Mouse (Mus musculus): ENCODE data around the gene Coro6. TPM values are rescaled to one million over a fixed set of nuclear protein-coding genes. Genes with fewer than 3 reads are reported as not detected.

The Coro6 gene
- total RNA-seq (2014; fragmentation: Nextera tagmentation) (not detected in 2 replicates), total RNA-seq (2017) (not detected in 2 replicates)

DNA sequence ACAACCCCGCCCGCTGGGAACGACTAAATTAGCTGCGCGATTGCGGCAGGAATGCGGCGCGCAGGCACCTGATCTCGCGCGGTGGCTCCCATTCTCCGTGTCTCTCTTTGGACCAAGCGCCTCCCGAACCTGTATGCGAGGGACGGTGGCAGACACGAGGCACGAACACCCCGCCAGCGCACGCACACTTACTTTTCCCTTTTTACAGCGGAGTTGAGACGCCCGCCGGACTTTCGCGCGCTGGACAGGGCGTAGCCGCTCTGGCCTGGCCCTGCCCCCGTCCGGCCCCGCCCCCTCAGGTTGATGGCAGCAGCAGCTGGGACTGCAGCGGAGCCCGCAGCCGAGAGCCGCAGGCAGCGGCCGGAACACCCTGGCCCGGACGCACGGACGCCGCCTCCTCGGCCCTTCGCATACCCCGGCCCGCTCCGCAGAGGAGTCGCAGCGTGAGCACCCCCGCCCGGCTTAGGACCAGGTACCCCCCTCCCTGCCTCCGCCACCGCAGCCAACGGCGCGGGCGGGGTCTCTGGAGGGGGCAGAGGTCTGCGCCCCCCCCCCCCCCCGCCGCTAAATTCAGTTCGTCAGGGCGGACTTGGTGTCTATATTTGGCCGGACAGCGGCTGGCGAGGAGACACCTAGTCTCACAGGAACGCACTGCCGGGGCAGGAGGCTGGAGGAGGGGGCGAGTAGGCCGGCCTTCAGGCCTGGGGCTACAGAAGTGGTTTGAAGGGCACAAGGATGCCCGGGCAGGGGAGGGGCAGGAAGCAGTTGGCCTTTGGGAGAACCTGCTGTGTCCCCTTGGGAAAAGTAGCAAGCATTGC lies at the start of gene Coro6:
Gene Coro6, plus strand, starts transcription at position 129 of the 818 bp plus-strand sequence.
- peak; percentile 66 for ATAC-seq (replicated peaks; ENCODE audit: poor library complexity, severe bottlenecking)

DNA sequence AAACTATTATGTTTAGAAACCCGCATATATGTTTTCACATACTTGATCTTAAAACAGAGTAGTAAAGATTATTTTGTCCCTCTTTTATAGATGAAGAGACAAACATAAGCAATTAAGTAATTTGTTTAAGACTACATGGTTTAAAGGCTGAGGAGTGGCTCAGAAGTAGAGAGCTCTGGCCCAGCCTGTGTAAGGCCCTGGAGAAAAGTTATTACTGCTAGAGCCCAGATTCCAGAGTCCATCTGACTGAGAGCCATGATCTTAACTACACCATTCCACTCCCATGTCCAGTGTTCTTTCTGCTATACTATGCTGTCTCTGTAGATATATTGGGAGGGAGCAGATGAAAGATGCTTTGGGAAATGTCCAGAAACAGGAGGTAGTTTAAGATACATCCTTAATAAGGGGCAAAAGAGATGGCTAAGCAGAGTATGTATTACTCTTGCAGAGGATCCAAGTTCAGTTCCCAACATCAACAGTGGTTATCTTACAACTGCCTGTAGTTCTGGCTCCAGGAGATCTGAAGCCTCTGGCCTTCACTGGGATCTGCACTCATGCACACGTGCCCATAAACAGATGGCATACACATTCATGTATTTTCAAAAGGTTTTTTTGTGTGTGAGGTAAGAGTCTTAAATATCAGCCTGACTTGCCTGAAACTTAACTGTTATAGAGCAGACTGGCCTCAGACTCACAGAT lies 47.9 kb upstream of the Coro6 start:
- no peak for ATAC-seq (replicated peaks; ENCODE audit: poor library complexity, severe bottlenecking)

DNA sequence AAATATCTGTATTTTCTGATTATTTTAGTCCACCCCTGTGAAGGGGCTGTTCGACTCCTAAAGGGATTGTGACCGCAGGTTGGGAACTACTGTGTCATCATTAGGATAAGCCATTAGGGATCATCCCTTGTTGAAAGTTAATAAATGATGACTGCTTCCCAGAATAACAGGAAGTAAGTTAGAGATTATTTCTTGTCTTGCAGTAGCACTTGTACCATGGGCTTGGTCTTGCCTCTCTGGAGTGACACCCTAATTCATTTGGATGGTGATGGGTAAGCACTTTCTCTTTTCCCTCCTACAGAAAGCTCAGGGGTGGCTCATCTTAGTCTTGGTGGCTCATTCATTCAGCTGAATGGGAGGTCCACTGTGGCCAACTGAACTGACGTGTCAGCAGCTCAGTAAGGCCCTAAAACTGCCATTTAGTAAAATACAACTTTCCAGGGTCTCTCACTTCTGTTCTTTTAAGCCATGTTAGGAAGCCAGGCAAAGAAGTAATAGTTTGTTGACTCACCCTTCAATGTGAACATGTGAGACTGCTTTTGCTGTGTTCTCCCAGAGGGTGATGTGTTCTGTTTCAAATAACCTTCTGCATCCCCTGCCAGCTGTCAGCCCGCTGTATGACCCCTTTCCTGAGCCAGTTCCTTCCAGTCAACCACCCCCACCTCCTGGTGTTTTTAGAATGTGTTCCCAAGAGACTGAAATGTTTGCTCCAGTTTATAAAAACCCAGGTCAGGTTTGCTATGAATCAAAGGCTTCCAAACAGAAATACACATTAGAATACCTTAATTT lies 45.8 kb upstream of the Coro6 start:
- no peak for ATAC-seq (replicated peaks; ENCODE audit: poor library complexity, severe bottlenecking)

DNA sequence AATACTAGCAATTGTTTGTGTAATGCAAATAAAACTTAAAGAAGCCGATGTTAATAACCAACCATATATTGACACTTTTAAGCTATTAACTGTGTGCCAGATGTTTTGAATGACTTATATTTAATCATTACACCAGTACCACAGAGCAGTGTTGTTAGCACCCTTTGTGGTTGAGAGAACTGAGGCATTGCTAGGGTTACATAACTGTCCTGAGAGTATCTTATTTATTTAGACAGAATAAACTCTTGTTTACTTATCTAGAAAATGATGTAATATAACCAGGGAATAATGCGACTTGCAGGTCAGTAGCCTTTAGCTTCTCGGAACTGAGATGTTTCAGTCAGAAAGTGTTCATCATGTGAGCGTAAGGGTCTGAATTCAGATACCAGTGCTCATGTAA lies 44.2 kb upstream of the Coro6 start:
- ATAC-seq (replicated peaks; ENCODE audit: poor library complexity, severe bottlenecking): no peak

DNA sequence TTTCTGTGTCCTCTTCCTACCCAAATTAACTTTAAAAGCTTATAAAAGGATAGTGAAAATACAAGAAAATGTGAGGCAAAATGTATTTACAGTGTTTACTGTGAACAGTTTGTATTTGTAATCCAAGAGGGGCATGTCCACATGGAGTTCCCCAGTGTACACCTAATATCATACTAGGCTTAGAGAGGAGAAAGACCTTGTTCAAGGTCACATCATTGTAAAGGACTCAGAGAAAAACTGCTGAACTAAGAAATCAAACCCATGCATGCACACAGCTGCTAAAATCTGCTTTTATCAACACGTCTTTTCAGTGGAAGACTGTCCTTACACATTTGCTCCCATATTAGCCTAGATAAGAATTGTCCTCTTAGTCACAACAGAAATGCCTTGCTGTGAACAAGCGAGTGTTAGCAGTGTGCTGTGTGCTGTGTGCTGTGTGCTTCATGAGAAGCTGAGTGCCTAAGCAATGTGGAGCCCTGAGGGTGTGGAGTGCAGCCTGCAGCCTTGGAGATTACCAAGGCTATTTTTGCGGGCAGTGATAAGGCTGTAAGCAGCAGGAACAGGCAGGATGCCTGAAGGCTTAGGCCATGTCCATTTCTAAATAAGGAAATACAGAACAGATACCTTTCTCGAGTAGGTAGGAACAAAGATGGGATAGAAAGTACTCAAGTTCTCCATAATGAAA lies 38.9 kb upstream of the Coro6 start:
- no peak for ATAC-seq (replicated peaks; ENCODE audit: poor library complexity, severe bottlenecking)

DNA sequence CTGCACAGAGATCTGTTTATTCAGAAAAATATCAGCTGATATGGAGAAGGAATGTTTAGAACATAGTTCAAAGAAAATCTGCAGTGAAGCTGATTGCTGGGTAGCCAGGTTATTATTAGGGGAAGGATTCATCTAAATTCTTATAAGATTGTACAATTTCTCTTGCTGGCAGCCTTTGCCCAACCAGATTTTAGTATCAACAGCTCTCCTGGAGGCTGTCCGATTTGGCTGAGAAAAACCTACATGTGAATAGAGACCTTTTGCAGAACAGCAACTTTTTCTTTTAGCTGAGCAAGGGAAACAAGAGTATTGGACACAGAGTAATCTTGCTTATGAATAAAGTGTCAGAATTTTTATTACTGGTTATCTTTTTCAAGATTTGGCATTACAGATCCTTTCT lies 33.8 kb upstream of the Coro6 start:
- no peak for ATAC-seq (replicated peaks; ENCODE audit: poor library complexity, severe bottlenecking)

DNA sequence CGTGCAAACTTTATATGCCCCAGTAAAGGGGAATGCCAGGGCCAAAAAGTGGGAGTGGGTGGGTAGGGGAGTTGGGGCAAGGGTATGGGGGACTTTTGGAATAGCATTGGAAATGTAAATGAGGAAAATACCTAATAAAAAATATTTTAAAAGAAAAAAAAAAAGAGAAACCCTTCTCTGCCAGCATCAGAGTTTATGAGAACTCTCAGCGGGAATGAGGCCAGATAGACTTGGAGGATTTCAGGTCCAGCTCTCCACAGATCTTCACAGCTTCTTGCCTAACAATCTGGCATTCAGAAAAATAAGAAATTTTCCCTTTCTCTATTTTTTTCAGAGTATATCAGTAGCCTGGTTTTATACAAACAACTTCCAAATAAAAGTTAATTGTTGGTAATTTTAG lies 25.2 kb upstream of the Coro6 start:
- no peak for ATAC-seq (replicated peaks; ENCODE audit: poor library complexity, severe bottlenecking)

DNA sequence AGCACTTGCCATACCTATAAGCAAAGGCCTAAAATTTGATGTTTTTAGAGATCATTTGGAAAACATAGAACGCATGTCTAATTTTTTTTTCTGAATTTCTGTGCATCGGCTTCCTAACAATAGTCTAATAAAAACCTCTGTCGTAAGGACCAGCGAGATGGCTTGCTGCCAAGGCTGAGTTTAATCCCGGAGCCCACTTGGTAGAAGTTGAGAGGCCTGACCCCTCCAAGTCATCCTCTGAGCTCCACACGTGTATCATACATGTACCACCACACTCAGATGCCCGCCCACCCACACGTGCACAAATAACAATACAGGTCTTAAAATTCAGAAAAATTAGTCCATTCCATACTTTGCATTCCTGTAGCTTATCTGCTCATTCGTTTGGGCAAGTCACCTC lies 22.1 kb upstream of the Coro6 start:
- ATAC-seq (replicated peaks; ENCODE audit: poor library complexity, severe bottlenecking): no peak

DNA sequence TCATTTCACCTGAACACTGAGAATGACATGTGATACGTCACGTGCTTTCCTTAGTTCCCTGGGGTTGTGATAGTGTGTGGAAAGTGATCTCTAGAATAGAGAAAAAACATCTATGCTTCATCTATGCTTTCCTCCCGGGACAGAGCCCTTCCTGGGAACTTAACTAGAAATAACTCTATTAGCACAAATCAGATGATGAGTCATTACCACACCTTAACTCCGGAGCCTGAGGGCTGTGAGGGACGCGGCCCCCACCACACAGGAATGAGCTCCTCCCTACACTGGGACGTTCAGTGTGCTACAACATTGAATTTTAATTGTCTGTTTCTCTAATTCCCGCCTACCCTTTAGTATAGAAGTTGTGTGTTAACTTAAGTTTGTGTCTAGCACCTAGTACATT lies 21.2 kb upstream of the Coro6 start:
- no peak for ATAC-seq (replicated peaks; ENCODE audit: poor library complexity, severe bottlenecking)

DNA sequence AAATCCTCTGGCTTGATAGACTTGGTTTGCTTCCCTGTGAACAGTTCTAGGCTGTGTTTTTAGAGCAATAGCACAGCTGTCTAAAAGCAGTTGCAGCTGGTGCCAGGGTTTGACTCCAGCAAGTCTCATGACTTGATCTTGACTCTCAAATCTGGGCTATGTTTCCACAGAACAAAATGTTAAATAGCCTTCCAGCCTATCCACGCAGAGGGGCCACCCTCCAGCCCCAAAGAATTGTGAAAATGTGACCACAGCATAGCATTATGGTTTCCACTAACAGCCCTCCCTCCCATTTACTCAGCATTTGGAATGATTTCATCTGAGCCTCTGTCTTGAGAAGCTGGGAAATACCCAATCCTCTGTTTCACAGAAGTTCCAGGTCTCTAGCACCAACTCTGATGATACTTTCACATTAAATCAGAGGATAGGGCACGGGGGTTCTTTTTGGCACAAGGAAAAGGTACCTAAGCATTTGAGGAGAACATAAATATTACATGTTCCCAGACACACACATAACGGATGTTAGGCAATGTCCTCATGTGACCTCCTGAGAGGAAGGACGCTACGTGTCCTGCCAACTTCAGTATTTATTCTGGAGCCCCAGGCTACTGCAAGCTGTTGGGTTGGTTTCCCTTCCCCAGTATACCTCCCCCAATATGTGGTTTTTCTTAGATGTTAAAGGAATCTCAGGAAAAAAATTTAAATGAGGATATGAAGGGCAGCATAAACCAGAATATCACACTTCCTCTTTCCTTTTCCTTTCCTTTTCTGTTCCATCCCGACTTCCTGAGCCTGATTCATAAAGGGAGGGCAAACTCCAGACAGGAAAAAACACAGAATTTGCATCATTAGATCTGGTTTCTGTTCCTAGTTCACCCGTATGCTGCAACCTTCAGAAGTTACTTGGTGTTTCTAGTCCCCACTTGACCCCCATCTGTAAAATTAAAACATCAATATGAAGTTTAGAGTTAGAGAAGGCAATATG lies 19.7 kb upstream of the Coro6 start:
- peak; percentile 74 for ATAC-seq (replicated peaks; ENCODE audit: poor library complexity, severe bottlenecking)

DNA sequence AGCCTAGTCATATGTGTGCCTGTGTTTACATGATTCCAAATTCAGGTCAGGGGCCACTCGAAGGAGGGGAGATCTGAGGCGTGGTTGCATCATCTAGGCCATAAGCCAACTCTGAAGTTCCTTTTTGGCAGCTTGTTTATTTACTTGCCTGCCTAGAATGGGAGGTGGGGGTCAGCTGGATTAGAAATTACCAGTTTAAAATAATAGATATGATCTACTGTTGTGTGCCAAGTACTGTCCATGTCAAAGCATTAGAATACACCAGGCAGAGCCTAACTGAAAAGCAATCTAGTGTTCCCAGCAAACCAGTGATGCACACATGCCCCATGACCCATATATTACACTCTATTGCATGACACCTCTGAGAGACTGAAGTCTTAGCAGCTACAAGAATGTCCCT lies 17.3 kb upstream of the Coro6 start:
- no peak for ATAC-seq (replicated peaks; ENCODE audit: poor library complexity, severe bottlenecking)

DNA sequence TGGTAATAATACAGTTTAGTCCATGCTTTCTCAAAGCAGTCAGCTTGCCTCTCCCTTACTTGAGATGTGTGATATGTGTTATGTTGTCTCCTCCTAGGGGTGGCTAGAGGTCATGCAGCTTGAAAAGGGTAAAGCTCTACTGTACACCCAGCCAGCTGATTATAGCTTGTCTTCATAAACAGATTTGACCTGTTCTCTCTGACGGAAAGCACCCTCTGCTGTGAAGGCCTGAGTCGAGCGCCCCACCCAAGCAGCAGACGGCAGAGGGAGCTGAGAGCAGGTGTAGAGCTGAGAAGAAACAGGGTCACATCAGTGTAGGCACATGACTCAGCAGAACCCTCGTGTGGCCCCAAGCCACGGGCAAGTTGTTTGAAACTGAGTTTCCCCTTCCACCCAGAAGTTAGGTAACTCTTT lies 15.6 kb upstream of the Coro6 start:
- peak; percentile 30 for ATAC-seq (replicated peaks; ENCODE audit: poor library complexity, severe bottlenecking)

DNA sequence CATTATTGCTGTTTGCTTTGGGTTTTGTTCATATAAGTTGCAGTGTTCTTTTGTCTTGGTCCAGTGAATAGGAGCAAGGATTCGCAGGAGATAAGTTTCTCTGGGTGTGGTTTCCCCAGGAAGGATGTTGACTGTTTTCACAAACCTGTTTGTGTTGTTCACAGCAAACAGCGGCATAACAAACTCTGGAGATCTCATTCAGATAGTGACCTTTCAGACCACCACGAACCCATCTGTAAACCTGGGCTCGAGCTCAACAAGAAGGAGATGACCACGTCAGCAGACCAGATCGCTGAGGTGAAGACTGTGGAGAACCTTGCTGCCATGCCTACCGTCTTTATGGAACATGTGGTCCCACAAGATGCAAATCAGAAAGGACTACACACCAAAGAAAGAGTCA lies 13.0 kb upstream of the Coro6 start:
- ATAC-seq (replicated peaks; ENCODE audit: poor library complexity, severe bottlenecking): no peak

DNA sequence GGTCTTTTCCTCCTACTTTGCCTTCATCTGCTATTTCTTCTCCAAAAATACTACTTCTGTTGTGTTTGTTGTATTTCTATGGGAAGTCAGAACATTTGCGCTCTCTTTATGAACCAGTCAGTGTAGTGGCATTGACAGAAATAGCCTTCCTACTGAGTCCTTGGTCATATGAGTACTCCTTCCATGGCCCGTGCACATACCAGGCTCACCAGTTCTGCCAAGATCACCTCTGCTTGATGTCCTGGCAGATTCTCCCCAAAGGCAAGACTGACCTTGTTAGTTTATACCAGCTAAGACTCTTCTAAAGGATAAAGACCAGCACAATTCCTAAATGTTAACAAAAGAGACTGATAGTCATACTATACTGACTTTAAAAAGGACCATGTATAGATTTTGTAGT lies 10.5 kb upstream of the Coro6 start:
- ATAC-seq (replicated peaks; ENCODE audit: poor library complexity, severe bottlenecking): no peak

DNA sequence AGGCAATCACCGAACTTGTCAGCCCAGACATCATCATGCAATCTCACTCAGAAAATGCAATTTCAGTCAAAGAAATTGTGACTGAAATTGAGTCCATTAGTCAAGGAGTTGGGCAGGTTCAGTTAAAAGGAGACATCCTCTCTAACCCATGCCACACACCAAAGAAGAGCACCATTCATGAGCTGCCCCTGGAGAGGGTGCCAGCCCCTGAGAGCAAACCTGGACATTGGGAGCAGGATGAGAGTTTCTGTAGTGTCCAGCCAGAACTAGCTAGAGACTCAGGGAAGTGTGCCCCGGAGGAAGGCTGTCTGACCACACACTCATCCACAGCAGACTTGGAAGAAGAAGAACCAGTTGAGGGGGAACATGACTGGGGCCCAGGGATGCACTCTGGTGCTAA lies 8.8 kb upstream of the Coro6 start:
- ATAC-seq (replicated peaks; ENCODE audit: poor library complexity, severe bottlenecking): no peak

DNA sequence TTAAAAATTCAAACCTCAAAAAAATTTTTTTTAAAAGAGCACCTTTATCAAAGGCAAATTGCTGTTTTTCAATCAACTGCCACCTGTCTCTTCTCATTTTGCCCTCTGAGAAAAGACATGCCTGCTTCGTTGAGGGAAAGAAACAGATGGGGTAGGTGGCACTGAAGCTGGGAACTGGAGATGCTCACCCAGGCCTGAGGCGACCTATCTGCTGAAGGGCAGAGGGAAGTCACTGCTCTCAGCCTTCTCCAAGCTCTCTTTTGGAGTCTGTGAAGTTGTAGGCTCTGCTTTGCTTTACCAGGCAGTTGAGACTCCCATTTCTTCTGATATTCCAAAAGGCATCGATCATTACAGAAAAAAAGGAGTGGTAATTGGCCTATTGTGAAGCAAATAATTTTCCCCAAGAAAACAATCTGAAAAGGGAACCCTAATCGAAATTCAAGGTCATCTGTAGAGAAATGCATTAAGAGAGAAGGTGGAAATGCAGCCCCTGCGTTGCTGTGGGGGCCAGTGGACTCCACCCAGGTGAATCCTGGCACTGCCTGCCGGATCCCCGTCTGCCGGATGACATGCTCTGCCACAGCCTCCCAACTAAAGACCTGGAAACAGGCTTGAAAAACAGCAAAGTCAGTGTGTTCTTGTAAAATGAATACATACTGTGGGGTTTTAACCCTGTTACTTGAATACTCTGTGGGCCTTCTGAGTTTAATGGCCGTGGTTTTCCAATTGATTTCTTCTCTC lies 6.3 kb upstream of the Coro6 start:
- no peak for ATAC-seq (replicated peaks; ENCODE audit: poor library complexity, severe bottlenecking)

DNA sequence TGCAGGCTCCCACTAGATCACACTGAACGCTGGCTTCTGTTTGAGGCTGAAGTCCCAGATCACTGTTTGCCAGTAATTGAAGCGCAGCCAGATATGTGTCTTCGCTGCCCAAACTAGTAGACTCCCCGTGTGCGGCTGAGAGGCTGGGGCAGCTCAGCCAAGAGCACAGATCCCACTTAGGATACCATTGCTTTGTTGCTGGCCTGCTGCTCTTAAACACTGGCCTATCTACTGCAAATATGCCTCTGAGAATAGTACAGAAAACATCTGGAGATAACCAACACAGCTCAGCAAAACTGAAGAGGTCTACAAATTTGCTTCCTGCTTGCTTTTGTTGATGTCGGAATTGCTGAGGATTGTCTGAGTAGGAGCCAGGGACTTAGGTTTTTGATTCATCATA lies 5.3 kb upstream of the Coro6 start:
- ATAC-seq (replicated peaks; ENCODE audit: poor library complexity, severe bottlenecking): no peak

DNA sequence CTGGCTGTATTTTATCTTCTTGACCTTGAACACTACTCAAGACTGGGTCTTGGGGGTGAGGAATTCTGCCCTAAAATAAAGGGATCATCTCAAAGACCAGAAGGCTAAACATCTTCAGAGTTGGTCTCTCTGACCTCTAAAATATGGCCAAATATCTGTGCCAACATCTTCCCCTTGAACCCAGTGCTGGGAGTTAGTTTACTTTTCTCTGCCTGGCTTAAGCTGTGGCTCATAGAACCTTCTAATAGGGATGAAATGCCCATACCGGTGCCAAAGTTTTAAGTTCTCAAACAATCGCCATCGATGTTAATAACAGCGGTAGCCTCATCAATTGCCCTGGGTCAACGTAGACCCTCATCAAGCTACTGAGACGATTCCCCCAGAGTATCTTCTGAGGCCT lies 355 bp upstream of the Coro6 start:
- no peak for ATAC-seq (replicated peaks; ENCODE audit: poor library complexity, severe bottlenecking)

DNA sequence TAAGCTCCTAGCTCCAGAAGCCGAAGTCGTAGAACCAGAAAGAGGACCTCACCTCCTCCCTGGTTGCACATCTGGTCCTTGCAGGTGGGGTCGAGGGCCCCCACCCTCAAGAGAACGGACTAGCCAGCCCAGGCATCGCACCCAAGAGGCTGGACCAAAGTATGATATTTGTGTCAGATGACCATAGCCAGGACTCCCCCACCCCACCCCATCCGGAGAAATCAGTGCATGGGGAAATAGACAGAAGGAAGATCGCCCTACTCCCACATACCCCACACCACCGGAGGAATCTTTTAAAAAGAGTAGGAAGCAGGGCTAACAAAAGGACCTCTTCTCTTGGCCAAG lies 862 bp downstream of the Coro6 start:
- no peak for ATAC-seq (replicated peaks; ENCODE audit: poor library complexity, severe bottlenecking)

Measured in granulocyte monocyte progenitor cell, adult 5-6 weeks (primary cell).